Mouse (Mus musculus) brain, embryonic 14.5 days (tissue): ENCODE data around the gene Racgap1.

Source experiments
- CTCF ChIP-seq: fragments of 200-500 bp; IDR thresholded peaks from 2 replicates; pipeline ENCODE4 v1.5.1; 2012; ENCODE audit warnings: inconsistent platforms, mild to moderate bottlenecking, moderate library complexity, borderline replicate concordance; ENCODE audit not compliant: insufficient read depth, insufficient read length; ENCODE audit errors: extremely low read depth
- POLR2A ChIP-seq: fragments of 200-500 bp; IDR thresholded peaks from 2 replicates; pipeline ENCODE4 v1.6.1; 2012; ENCODE audit warnings: mild to moderate bottlenecking, inconsistent platforms, borderline replicate concordance; ENCODE audit not compliant: poor library complexity, insufficient read depth, insufficient read length, severe bottlenecking; ENCODE audit errors: extremely low read depth

DNA sequence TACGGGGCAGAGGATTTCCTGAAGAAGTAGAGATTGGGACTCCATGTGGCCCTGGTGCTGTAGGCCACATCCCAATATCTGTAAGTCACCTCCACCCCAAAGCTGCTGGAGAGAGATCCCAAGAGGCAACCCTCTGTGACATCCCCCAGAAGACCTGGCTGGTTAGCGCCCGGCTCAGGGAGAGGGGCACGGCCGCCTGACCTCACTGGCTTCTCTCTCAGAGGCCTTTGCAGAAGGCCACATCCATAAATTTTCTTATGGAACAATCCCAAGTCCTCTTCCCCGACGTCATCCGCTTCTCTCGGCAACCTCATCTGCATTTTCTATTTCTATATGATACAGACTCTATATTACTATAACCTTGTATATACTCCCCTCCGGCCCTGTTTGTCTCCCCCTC is 48.3 kb upstream of the Racgap1 start:
- no peak for TF ChIP-seq CTCF
- TF ChIP-seq POLR2A, result no peak
